Mouse (Mus musculus) limb, embryonic 14.5 days (tissue): ENCODE data around the gene Cd300e. TPM values are rescaled to one million over a fixed set of nuclear protein-coding genes. Genes with fewer than 3 reads are reported as not detected.
A peak's percentile ranks its signal among the peaks of the same experiment; 100 is the strongest.

Source experiments
- ATAC-seq: fragments of 200-750 bp; cut with Nextera tagmentation; 2 replicates; pipeline ENCODE4 v1.8.0; 2017; ENCODE audit warnings: low read depth, moderate number of reproducible peaks, moderate TSS enrichment; ENCODE audit not compliant: low FRiP score
- DNase-seq: peaks from one replicate; pipeline ENCODE4 v3.0.0-alpha.2; 2015; ENCODE audit warnings: low spot score
- H3K27ac ChIP-seq: fragments of 300-500 bp; sonication (generic); replicated peaks from 2 replicates; pipeline ENCODE4 v1.5.1; 2014; ENCODE audit warnings: low read depth, mild to moderate bottlenecking, low read length, moderate library complexity, mixed read lengths
- H3K27me3 ChIP-seq: fragments of 300-500 bp; sonication (generic); 2 replicates; pipeline ENCODE4 v1.6.1; 2014; ENCODE audit warnings: low read length, mixed read lengths; ENCODE audit not compliant: control insufficient read depth, insufficient read depth
- H3K36me3 ChIP-seq: fragments of 300-500 bp; sonication (generic); 2 replicates; pipeline ENCODE4 v1.6.1; 2014; ENCODE audit warnings: mild to moderate bottlenecking, low read length, moderate library complexity, mixed read lengths; ENCODE audit not compliant: control insufficient read depth, insufficient read depth
- H3K4me1 ChIP-seq: fragments of 300-500 bp; sonication (generic); 2 replicates; pipeline ENCODE4 v1.6.1; 2014; ENCODE audit warnings: antibody characterized with exemption, low read length, mixed read lengths; ENCODE audit not compliant: control insufficient read depth, insufficient read depth
- H3K4me2 ChIP-seq: fragments of 300-500 bp; sonication (generic); replicated peaks from 2 replicates; pipeline ENCODE4 v1.6.1; 2014; ENCODE audit warnings: low read depth, mild to moderate bottlenecking, low read length, moderate library complexity; ENCODE audit not compliant: severe bottlenecking
- H3K4me3 ChIP-seq: fragments of 300-500 bp; sonication (generic); replicated peaks from 2 replicates; pipeline ENCODE4 v1.5.1; 2014; ENCODE audit warnings: low read length
- H3K9ac ChIP-seq: fragments of 300-500 bp; sonication (generic); 2 replicates; pipeline ENCODE4 v1.6.1; 2014; ENCODE audit warnings: mild to moderate bottlenecking, low read depth, low read length, moderate library complexity; ENCODE audit not compliant: severe bottlenecking
- H3K9me3 ChIP-seq: fragments of 300-500 bp; sonication (generic); 2 replicates; pipeline ENCODE4 v1.6.1; 2016; ENCODE audit warnings: low read length; ENCODE audit not compliant: control insufficient read depth
- POLR2A ChIP-seq: fragments of 200-500 bp; IDR thresholded peaks from 2 replicates; pipeline ENCODE4 v1.8.0; 2012; ENCODE audit warnings: inconsistent platforms, mild to moderate bottlenecking, moderate library complexity, borderline replicate concordance; ENCODE audit not compliant: insufficient read depth, insufficient read length; ENCODE audit errors: extremely low read depth
- WGBS: fragments of 180-500 bp; shearing (Covaris S2); extraction: QIAGEN DNeasy Blood & Tissue Kit; methylation state at CpG from one replicate; pipeline ENCODE4 v1.1.7; 2014; 5-methylcytosine and 5-hydroxymethylcytosine counted together
- polyA plus RNA-seq, 2 experiments: library from polyadenylated mRNA; depleted of rRNA in 1 of 2; stranded (reverse) in 1 of 2; unstranded in 1 of 2; fragments of >200 nt; fragmentation: Nextera tagmentation in 1 of 2; extraction: Ambion mirVana in 1 of 2; gene quantifications; 2 replicates each; pipeline versions ENCODE4 v1.2.1 to v1.2.3; 2012 to 2014

The Cd300e gene
- polyA plus RNA-seq, 2 experiments = 0.08 to 0.10 TPM

DNA sequence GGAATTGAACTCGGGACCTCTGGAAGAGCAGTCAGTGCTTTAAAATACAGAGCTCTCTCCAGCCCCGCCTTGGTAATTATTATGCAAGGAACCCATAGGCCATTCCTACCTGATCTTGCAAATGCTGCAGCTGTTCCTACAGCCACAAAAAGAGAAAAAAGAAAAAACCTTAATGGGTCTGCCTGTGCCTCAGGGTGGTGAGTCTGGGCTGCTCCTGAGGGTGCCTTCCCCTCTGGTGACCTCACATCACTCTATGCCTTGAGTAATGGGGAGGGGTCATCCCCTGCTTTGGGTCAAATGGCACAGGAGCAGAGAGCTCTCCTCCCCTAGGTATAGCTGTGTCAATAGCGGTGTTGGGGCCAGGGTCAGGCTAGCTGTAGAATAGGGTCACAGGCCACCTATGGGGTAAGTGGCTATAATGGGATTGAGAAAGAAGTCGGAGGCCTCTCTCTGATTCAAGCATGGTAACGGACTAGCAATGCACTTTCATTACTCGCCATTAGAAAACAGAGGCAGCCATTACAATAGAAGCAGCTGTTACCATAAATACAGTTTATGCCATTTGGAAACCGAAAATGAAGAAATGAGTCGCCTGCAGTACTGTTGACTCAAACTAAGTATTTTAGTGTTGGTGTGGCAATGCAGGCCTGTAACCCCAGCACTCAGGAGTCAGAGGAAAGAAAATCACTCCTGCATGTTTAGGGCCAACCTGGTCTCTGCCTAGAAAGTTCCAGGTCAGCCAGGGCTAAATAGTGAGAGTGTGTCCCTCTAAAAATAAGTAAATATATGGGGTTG lies 43.0 kb upstream of the Cd300e start:
- no peak for TF ChIP-seq POLR2A
- peaks cover 12% of the 10 kb centered on the region; the same call in 1 of the 2 replicates for H3K4me1 ChIP-seq
- H3K4me2 ChIP-seq = no peak overlapping the region
- no peak overlapping the region for H3K27ac ChIP-seq
- H3K36me3 ChIP-seq = no peaks in the 10 kb centered on the region
- no peak overlapping the region for H3K9ac ChIP-seq
- H3K27me3 ChIP-seq = no peaks in the 10 kb centered on the region
- 58% methylated on average over 8 of the region's 8 CpGs for WGBS
- no peak for DNase-seq
- H3K4me3 ChIP-seq = no peak overlapping the region
- ATAC-seq = no peak
- no peaks in the 10 kb centered on the region for H3K9me3 ChIP-seq

DNA sequence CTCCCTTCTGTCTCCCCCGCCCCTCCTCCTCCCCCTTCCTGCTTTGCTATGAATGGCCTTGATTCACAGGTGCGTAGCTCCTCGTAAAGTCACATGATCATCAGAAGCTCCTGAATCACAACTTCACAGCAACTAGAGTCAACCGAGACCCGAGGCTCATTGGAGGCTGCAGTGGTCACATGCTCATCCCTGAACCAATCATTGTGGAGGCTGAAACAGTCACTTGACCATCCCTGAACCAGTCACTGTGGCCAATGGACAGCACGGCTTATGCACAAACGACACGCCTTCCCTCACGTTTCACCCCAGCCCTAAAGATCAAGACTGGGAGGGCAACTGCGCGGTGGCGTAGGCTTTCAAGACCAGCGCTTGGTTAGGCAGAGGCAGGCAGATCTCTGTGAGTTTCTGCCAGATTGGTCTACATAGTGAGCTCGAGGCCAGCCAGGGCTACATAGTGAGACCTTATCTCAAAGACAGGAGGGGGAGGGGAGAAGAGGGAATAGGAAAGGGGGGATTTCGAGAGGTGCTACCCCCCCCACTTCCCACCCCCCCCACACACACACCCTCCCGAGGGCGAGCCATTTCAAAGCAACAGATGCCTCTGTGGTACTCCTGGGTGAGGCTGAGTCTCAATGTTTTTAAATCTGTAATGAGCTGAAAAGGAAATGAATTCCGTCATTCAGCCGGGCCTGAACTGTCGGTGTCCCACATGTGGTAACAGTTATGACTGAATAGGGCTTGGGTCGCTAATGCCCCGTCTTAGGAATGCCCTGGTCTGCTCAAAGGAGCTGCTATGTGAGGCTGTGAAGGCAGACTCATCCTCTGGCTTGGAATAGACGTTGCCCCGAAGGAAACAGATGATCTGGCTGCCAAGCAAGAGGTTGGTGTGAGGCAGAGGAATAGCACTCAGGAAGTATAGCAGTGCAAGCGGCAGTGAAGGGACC lies 41.8 kb upstream of the Cd300e start:
- Histone ChIP-seq H3K36me3 (no peaks in the 10 kb centered on the region), H3K27me3 (no peaks in the 10 kb centered on the region), H3K9ac (no peak overlapping the region), H3K4me2 (no peak overlapping the region), H3K27ac (no peak overlapping the region), H3K4me1 (peaks cover 17% of the 10 kb centered on the region; the same call in 1 of the 2 replicates), H3K4me3 (no peak overlapping the region), H3K9me3 (no peaks in the 10 kb centered on the region)
- TF ChIP-seq POLR2A = no peak
- DNase-seq (peak; percentile 30), ATAC-seq (0 out of 2 replicates have a peak, but pooled peaks have one; percentile 34)
- 61% methylated on average over 25 of the region's 25 CpGs for WGBS

DNA sequence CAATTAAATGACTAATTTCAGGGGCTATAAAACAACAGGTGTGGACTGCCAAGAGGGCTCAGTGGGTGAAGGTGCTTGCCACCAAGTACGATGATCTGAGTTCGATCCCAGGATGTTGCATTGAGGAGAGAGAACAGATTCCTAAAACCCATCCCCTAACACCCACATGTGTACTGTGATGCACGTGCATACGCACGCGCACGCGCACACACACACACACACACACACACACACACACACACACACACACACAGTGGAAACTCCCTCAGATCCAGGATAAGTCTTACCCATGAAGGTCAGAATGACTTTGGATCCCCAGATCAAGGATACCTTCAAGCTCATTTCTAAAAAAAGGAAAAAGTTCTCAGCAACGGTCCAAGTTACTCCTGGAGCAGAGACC lies 40.1 kb upstream of the Cd300e start:
- Histone ChIP-seq H3K36me3 (no peaks in the 10 kb centered on the region), H3K27ac (no peak overlapping the region), H3K27me3 (no peaks in the 10 kb centered on the region), H3K9me3 (no peaks in the 10 kb centered on the region), H3K4me1 (peaks cover 11% of the 10 kb centered on the region; the same call in 1 of the 2 replicates), H3K4me2 (no peak overlapping the region), H3K9ac (no peak overlapping the region), H3K4me3 (no peak overlapping the region)
- ATAC-seq (no peak), DNase-seq (no peak)
- no peak for TF ChIP-seq POLR2A
- 84% methylated on average over 9 of the region's 9 CpGs for WGBS

DNA sequence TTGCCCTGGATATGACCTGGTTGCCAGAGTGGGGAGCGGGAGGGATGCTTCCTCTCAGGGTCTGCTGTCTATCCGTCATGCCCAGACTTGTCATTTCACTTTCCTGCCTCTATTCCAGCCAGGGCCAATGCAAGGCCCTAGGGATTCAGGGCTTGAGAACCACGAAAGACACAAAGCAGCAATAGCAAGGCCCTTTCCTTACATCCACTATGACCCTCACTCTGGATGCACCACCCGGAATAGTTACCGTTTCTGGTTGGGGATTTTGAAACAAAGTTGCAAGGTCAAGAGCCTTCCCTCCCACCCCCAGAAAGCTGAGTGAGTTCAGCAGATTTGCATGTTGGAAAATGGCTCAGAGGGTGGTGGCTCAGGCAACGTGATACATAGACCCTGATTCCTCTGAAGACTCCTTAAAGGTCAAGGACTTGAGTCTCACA lies 39.7 kb upstream of the Cd300e start:
- no peak for TF ChIP-seq POLR2A
- Histone ChIP-seq H3K27me3 (no peaks in the 10 kb centered on the region), H3K27ac (no peak overlapping the region), H3K9ac (no peak overlapping the region), H3K9me3 (no peaks in the 10 kb centered on the region), H3K36me3 (no peaks in the 10 kb centered on the region), H3K4me2 (no peak overlapping the region), H3K4me1 (peaks cover 11% of the 10 kb centered on the region; the same call in 1 of the 2 replicates), H3K4me3 (no peak overlapping the region)
- ATAC-seq = no peak
- DNase-seq = no peak
- WGBS = 33% methylated on average over 6 of the region's 6 CpGs

GRCm38 (mm10) chr11:115100741-115101140 lies 38.8 kb upstream of the Cd300e start:
- H3K4me3 ChIP-seq = no peak overlapping the region
- ATAC-seq (no peak), DNase-seq (no peak)
- no peak for TF ChIP-seq POLR2A
- H3K9ac ChIP-seq = no peak overlapping the region
- no peak overlapping the region for H3K27ac ChIP-seq
- no peaks in the 10 kb centered on the region for H3K27me3 ChIP-seq
- no peak overlapping the region for H3K4me2 ChIP-seq
- 13% methylated on average over 7 of the region's 7 CpGs for WGBS
- H3K36me3 ChIP-seq = no peaks in the 10 kb centered on the region
- H3K9me3 ChIP-seq = no peaks in the 10 kb centered on the region
- peaks cover 11% of the 10 kb centered on the region; the same call in 1 of the 2 replicates for H3K4me1 ChIP-seq
